Mouse (Mus musculus): ENCODE measurements around the gene Trp53.

Gene Trp53

DNA sequence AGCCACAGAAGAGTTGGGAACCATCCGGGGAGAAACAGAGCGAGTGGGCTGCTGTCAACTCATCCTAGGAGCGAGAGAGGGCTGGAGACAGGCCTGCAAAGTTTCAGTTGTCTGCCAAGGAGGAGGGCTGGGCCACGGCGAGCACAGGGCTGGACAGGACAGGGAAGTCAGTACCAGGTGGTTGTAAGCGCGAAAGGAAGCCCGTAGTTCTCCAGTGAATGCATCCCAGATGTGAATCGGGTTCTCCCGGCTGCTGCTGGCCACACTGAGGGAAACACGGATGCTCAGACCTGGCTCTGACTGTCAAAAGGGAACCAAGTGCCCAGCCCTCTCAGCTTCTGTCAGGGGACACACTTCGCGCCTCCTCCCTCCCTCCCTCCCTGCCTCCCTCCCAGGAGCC is 16.8 kb upstream of the Trp53 start:
- peak; percentile 51 for DNase-seq

DNA sequence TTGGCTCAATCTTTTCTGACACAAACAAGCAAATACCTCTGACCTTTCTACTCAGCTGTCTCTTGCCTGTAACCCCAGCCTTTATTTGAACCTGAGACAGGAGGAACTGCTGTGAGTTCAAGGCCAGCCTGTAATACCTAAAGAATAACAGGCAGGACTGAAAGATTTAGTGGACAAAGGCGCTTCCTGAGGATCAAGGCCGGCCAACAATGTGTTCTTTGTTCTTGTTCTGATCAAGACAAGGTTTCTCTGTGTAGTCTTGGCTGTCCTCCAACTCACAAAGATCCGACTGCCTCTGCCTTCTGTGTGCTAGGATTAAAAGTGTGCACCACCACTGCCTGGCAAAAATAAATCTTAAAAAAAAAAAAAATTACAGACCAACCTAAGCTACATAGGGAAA is 15.8 kb upstream of the Trp53 start:
- DNase-seq: no peak

DNA sequence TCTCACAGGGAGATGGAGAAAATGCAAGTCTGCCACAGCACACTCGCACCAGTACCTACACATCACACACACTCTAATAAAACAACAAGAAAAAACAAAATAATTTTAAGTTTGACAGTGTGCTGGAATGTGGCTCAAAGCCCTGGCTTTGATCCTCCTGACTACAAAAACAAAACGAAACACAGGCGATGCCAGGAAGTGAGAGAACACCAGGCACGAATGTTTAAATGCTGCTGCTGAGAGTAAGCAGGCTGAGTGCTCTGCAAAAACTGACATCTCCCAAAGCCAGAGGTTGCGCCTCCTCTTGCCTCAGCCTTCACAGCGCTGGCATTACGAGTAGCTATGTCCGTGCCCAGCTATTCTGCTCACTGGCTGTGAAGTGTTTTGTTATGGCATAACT is 15.0 kb upstream of the Trp53 start:
- no peak for DNase-seq

DNA sequence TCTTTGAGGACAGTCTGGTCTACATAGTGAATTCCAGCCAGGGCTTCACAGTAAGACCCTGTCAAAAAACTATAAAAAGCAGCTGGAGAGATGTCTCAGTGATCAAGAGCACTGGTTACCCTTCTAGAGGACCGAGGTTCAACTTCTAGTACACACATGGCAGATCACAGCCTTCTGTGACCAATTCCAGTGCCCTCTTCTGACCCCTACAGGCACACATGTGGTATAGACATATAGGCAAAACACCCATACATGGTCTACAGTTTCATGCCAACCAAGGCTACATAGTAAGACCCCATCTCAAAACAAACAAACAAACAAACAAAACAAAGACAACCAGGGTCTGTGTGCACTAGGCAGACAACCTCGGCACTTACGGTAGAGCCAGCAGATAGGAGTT is 4.9 kb upstream of the Trp53 start:
- peak; percentile 67 for DNase-seq

DNA sequence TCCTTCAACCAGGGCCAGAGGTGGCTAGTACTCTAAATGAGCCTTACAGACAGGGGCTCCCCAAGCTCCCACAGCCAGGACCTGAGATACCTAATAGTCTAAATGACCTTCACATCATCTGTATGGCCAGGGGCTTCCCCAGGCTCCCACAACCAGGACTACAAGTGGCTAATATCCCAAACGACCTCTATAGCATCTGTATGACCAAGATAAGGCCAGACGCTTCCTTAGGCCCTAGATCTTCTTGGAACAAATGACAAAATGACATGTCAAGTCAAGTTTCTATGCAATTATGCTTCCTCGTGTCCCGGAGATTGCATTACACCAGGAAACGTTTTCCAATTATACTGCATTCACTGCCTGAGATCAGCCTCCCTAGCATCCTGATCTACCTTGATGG is 3.9 kb upstream of the Trp53 start:
- DNase-seq: no peak

DNA sequence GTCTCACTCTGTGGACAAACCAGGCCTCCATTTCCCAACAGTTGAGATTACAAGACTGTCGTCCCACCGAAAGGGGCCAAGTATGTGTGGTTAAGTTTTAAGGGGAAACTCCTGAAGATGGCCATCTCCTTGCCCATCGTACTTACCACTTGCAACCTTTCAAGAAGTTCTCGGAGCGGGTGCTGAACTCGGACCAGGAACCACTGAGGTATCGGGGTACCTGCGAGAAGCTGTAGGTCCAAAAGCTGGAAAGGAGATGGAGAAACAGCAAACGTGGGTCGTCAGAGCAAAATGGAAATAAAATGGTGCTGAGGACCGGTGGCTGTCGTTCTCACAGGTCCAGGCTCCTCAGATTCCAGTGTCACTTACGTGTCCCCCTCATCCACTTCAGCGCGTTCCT is 1.9 kb upstream of the Trp53 start:
- DNase-seq: no peak

DNA sequence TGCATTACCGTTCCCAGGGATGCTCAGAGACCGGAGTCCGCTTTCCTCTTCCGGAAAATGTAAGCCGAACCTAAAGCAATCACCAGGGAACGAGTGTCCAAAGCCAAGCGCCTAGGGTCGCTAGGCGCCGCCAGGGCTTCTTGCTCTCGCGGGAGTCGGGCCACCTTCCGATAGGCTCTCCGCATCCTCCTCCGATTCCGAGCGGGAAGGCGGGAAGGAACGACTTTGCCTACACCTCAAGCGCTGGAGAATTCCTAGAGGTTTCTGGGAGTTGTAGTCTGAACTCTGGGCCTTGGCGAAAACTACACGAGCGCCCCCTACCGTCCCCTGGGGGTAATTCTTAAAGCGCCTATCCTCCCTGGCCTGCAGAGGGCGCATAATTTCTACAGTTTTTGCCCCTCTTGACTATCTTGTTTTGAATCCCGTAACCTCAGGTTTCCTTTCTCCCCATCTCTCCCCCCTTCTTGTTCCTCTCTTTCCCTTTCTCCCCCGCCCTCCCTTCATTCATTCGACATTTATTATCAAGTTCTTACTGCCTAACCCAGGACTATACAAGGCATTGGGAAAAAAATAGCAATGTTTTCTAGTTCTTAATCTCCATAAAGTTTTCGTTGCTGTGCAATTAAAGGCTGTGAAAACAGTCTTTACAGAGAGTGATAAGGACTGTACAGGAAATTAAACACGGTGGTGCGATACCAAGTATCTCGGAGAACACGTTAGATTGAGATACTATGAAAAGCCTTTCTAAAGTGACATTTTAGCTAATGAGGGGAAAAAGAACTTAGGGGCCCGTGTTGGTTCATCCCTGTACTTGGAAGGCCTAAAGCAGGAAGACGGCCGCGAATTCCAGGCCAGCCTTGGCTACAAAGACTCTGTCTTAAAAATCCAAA is 786 bp upstream of the Trp53 start:
- peak; percentile 99 for DNase-seq

DNA sequence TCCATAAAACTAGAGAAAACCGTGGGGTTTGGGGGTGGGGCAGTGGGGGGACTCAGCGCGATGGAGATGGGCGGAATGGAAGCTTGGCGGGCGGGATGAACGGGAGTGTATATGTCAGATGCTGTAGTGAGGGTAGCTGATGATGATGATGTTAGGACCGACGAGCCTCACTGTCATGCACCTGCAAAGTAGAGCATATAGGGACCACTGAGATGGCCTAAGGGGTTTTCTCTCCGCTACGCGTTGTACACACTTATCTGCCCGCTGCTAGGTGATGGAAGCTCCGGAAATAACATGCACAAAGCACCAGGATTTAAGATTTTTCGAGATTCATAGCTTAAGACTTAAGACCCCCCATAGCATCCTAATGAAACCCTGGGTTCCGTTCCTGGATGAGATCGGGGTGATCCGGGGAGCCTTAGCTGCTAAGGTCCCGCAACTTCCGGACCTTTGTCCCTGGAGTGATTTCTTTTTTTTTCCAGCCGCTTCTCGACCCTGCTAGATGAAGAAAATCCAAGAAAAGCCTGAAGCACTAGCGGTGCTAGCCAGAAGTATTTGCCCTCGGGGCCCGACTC is 500 bp downstream of the Trp53 start:
- no peak for DNase-seq

DNA sequence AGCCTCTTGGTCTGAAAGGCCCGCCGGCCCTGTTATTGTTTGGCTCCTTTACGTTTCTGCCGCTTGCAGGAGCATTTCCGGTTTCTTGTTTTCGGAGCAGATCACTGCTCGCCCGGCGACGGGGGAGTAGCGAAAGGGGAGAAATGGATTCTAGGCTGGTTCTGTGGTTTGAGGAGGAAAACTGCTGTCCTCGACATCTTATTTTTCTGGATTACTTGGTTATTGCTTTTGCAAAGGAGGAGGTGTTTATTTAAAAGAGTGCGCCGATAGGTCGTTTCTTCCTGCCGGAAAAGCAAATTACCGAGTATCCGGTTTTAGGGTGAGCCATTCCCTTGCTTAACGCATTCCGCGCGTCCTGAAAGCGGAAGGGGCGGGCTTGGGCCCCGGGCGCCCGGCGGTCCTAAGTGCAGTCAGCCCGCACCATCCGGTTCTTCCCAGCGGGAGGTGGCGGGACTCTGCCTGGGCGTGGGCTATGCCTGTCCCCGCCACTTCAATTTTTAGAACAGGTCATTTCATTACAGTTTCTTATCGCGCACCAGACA is 1.1 kb downstream of the Trp53 start:
- DNase-seq: peak; percentile 97

DNA sequence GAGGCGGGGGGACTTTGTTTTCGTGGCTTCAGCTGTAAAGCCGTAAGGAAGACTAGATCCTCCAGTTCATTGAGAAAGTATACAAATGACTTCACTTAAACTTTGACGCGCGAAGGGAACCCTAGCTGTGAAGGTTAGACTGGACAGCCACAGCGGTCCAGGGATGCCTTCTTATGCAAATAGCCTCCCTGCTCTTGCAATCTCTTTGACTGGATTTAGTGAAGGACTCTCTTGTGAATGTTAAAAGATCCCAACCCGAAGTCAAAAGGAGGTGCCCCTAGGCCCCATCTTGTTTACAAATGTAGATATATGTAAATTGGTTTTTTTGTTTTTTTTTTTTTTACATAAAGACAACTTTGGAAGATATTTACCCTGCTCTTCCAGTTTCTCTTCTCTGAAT is 1.7 kb downstream of the Trp53 start:
- DNase-seq: peak; percentile 37

DNA sequence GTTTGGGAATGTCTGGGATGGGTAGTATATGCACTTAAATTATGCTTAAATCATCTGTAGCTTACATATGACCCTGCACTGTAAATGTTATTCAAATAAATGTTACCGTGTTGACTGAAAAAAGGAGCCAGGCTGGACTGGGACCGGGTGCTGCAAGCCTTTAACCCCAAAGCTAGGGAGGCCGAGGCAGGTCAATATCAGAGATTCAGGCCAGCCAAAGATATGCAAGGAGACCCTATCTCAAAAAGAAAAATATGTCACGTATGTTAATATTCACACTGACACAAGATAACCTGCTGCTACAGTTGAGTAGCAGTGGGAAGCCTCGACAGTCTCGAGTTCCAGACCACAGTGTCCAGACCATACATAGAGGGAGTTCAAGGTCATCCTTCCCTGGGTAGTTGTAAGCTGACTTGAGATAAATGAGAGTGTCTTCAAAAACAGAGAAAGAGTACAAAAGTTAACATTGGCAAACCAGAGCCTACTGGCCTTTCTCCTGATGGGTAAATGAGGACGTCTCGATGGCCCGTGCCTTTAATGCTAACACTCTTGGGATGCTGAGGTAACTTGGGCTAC is 2.2 kb downstream of the Trp53 start:
- no peak for DNase-seq

DNA sequence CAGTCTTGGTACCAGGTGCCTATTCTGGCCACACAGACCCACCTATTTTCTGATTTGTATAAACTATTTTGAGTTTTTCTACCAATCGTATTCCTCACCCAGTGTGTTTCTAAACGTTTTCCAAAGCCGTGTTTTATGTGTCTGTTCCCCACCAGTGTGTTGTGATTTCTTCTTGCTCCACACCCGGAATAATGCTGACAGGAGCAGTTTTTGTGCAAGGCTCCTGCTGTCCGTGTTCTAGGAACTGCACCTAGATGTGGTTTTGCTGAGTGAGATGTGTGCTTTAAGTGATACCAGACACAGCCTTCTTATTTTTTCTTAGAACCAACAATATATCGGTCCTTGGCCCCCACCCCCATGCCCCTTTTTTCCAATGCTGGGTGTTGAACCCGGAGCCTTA is 3.8 kb downstream of the Trp53 start:
- DNase-seq: no peak

DNA sequence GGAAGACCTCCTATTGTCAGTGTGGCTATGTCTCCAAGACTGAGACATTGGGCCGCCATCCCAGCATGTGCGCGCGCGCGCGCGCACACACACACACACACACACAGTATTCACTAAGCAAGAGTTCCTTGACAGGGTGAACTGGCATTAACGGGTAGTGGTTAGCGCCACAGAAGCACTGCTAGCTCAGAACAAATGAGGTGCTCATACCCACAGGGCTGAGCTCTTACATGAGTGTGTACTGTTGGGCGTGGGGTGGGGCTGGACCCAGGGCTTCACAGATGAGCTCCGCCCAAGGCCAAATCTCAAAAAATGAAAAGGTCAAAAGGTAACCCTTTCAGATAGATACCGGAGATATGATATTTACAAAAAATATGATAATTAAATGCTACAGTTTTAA is 4.8 kb downstream of the Trp53 start:
- no peak for DNase-seq

DNA sequence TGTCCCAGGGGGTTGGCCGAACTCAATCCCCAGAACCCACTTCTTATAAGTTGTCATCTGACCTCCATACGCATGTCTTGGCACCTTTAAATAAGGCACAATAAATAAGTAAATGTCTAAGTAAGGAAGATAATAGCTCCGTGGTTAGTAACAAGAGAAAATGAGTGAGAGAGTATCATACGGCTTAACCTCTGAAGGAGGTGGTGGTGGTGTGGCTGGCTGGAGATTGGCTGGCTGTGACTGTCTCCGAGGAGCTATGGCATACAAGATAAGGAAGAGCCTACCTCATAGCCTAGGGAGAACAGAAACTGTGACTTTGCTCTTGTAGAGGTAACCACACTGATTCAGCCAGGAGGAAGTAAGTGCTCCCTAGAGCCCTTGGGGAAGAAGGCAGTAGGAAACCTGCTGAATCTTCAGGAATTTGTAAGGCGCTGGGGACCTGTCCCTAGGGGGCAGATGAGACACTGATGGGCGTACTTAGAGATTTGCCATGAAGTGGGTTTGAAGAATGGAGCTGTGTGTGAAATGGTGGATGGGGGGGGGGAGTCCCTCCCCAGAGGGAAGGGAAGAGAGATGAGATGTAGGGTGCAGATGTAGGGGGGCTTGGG is 5.7 kb downstream of the Trp53 start:
- DNase-seq: no peak

DNA sequence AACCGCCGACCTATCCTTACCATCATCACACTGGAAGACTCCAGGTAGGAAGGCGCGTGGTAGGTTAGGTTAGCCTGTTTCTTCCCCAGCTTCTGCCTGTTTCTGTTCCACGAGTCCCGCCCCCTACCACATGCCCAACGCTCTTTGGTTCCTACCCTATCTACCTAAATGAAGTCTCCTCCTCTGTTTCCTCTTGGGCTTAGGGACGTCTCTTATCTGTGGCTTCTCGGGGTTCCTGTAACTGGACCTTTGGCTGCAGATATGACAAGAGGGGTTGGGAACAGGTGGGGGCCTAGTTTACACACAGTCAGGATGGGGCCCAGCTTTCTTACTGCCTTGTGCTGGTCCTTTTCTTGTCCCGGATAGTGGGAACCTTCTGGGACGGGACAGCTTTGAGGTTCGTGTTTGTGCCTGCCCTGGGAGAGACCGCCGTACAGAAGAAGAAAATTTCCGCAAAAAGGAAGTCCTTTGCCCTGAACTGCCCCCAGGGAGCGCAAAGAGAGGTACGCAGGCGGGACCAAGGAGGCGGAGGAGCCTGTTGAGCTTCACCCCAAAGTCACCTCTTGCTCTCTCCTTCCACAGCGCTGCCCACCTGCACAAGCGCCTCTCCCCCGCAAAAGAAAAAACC is 9.2 kb downstream of the Trp53 start:
- DNase-seq: no peak

DNA sequence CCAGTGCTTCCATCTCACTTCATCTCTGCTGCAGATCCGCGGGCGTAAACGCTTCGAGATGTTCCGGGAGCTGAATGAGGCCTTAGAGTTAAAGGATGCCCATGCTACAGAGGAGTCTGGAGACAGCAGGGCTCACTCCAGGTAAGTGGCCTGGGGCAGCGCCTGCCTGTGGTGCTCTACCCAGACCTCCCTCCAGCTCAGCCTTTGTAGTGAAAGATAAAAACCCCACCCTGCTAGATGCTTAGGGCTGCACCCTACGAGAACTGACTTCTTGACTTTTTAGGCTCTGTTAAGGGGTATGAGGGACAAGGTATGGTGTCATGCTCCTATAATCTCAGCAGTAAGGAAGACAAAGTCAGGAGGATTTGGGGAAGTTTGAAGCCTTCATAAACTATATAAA is 10.5 kb downstream of the Trp53 start:
- no peak for DNase-seq

DNA sequence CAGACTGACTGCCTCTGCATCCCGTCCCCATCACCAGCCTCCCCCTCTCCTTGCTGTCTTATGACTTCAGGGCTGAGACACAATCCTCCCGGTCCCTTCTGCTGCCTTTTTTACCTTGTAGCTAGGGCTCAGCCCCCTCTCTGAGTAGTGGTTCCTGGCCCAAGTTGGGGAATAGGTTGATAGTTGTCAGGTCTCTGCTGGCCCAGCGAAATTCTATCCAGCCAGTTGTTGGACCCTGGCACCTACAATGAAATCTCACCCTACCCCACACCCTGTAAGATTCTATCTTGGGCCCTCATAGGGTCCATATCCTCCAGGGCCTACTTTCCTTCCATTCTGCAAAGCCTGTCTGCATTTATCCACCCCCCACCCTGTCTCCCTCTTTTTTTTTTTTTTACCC is 11.3 kb downstream of the Trp53 start:
- DNase-seq: no peak

DNA sequence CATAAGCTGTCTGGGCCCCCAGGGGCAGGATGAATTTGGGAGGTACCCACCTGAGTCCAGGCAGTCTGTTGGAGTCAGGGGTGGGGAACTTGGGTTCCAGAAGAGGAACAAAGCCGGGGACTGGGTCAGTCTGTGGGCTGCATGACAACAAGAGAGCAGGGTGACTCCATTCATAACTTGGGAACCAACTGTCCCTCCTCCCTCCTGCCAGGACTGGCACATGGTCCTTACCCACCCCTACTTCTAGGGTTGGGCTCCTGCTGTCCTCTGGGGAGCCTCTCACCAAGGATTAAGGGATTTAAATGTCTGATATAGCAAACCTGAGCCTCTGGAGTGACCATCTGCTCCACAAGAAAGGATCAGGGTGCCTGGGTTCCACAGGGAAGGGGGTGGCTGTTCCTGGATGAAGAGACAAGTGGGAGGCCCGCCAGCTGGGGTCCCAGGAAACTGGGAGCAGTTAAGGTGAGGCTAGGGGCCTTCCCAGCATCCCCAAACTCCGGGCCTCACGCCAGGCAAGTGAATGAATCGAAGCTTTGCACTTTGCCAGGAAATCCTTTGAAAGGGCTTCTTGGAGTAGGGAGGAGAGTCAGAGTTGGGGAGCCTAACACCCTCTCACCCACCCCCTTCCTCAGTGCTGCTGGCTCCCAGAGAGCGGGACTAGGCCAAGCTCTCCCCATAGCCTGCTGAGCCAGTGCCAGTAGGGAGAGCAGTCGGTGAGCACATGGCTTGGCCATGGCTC is 11.9 kb downstream of the Trp53 start:
- DNase-seq: no peak

DNA sequence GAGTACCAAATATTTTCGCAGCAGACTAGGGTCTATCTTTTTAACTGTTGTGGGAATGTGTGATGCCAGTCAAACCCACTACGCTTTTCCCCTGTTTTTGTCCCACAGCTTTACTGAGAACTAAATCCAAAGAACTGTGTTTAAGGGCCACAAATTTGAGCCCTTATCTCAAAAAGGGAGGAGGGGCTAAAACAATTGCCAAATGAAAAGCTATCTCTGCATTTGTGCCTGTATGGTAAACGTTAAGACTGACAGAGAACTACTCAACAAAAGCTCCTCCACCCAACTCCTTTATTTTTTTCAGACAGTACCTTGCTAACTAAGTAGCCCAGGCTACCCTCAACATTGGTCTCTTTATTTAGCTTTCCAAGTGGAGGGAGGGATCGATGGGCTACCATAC is 12.6 kb downstream of the Trp53 start:
- DNase-seq: no peak

DNA sequence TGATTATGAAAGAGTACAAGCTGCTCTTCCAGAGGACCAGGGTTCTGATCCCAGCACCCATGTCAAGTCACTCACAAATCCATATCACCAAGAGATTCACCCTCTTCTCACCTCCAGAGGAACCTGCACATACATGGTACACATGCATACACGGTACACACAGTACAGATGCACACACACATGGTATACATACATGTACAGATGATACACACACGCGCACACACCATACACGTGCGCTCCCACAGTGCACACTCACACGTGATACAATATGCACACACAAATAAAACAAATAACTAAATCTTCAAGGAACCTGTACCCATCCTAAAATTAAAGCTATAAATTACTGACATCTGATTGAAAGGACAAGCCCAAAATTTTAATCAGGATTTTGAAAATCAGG is 14.7 kb downstream of the Trp53 start:
- no peak for DNase-seq

DNA sequence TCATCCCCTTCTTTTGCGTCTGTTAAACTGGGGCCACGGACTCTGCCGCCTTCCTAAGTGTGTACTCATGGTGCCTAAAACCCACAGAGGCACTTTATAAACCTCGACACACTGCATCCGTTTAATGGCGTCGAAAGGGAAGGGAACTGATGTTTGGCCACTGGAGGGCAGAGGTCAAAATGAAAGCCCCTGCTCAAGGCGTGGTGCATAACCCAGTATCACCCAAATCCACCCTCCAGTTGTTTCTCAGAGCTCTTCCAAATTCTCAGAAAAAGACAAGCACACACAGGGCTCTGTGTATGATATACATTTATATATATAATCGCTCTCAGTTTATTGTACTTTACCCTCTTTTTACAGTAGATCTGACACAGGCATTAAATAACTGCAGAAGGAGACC is 19.3 kb downstream of the Trp53 start:
- DNase-seq: peak; percentile 36

DNA sequence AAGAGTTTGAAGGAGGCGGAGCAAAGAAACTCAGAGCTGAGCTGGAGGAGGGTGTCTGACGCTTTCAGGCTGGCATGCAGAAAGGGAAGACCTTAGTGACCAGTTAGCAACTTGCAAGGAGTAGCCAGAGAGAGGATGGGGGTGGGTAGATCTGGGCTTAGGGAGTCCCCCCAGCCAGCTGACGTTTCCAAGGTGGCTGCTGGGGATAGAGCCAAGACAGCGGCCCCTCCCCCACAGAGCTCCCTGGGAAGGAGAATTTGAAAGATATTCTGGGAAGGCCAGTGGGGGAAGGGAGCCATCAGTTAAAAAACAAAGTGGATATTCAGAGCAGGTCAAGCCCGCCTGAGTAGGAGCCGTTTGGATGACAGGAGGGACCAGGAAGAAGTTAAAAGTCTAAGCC is 19.9 kb downstream of the Trp53 start:
- peak; percentile 83 for DNase-seq

DNA sequence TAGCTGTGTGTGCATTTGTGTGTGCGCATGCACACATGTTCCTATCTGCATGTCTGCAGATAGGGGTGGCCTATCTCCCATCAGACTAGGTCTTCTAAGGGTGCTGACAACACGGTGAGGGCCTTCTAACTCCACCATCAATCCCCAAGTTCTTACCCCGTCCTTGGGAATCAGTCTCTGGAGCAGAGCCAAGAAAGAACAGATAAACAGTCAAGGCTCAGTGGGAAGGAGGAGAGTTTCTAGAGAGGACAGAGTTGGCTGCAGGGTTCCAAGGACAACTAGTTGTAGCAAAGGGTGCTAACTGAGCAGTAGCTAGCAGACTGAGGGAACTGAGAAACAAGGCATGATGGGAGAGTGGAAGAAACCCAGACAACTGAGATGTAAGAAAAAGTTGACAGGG is 21.6 kb downstream of the Trp53 start:
- DNase-seq: no peak
